Mouse (Mus musculus): ENCODE measurements around the gene Mis12. TPM values are rescaled to one million over a fixed set of nuclear protein-coding genes. Genes with fewer than 3 reads are reported as not detected.

The Mis12 gene
- polyA plus RNA-seq, 1 experiment from 2014 or later = 55.9 TPM

- Histone ChIP-seq H3K4me2 (replicated peaks) (peak within 1 kb of the TSS; percentile 90), H3K9me3 (no peaks in the 10 kb centered on the region), H3K27ac (no peak within 1 kb of the TSS), H3K4me1 (peaks cover 12% of the 10 kb centered on the region), H3K36me3 (peaks cover 74% of the 10 kb centered on the region), H3K9ac (peak within 1 kb of the TSS; percentile 97), H3K4me3 (peak within 1 kb of the TSS; percentile 100), H3K27me3 (no peaks in the 10 kb centered on the region)
- peak; percentile 93 for ATAC-seq (ENCODE audit: low FRiP score, low read depth)
- WGBS = under 1% methylated on average over 62 of the region's 64 CpGs
These were observed 36.7 kb upstream of the Mis12 start, which contains the start of gene C1qbp for GRCm38 (mm10) chr11:70982557-70983228. C1qbp (minus strand) TSS chr11:70983026.

GRCm38 (mm10) chr11:71001167-71001566 lies 18.2 kb upstream of the Mis12 start:
- Histone ChIP-seq H3K27me3 (no peaks in the 10 kb centered on the region), H3K27ac (no peak overlapping the region), H3K4me3 (no peak overlapping the region), H3K36me3 (peaks cover 45% of the 10 kb centered on the region), H3K9me3 (no peaks in the 10 kb centered on the region), H3K4me1 (peaks cover 13% of the 10 kb centered on the region), H3K4me2 (replicated peaks) (no peak overlapping the region), H3K9ac (no peak overlapping the region)
- 87% methylated on average over 4 of the region's 4 CpGs for WGBS
- ATAC-seq (ENCODE audit: low FRiP score, low read depth) = no peak

GRCm38 (mm10) chr11:71003611-71004315 lies 15.6 kb upstream of the Mis12 start:
- WGBS = under 1% methylated on average over 49 of the region's 49 CpGs
- Histone ChIP-seq H3K27me3 (no peaks in the 10 kb centered on the region), H3K4me3 (peak overlapping the region; percentile 93)

GRCm38 (mm10) chr11:71004316-71004773 lies 15.1 kb upstream of the Mis12 start, which contains the start of gene Dhx33:
Dhx33 (minus strand) TSS chr11:71004437.
- Histone ChIP-seq H3K9ac (peak within 1 kb of the TSS; percentile 80), H3K4me3 (peak within 1 kb of the TSS; percentile 93), H3K4me2 (replicated peaks) (peak within 1 kb of the TSS; percentile 91), H3K27me3 (no peaks in the 10 kb centered on the region), H3K9me3 (no peaks in the 10 kb centered on the region), H3K27ac (peak within 1 kb of the TSS; percentile 70; the same call in 1 of the 2 replicates), H3K4me1 (peaks cover 13% of the 10 kb centered on the region), H3K36me3 (peaks cover 34% of the 10 kb centered on the region)
- under 1% methylated on average over 35 of the region's 35 CpGs for WGBS
- peak; percentile 99 for ATAC-seq (ENCODE audit: low FRiP score, low read depth)

More at GRCm38 (mm10) chr11:71003611-71004315, 15.6 kb upstream of the Mis12 start:
- Histone ChIP-seq H3K4me2 (replicated peaks) (peak overlapping the region; percentile 91), H3K36me3 (peaks cover 35% of the 10 kb centered on the region), H3K27ac (peak overlapping the region; percentile 70; the same call in 1 of the 2 replicates), H3K9ac (peak overlapping the region; percentile 80), H3K4me1 (peaks cover 13% of the 10 kb centered on the region), H3K9me3 (no peaks in the 10 kb centered on the region)
- peak; percentile 84 for ATAC-seq (ENCODE audit: low FRiP score, low read depth)

GRCm38 (mm10) chr11:71005046-71005445 lies 14.4 kb upstream of the Mis12 start:
- Histone ChIP-seq H3K36me3 (peaks cover 34% of the 10 kb centered on the region), H3K4me3 (peak overlapping the region; percentile 93; the same call in 1 of the 2 replicates), H3K27me3 (no peaks in the 10 kb centered on the region), H3K27ac (no peak overlapping the region), H3K9ac (no peak overlapping the region), H3K9me3 (no peaks in the 10 kb centered on the region), H3K4me1 (peaks cover 13% of the 10 kb centered on the region), H3K4me2 (replicated peaks) (peak overlapping the region; percentile 51)
- ATAC-seq (ENCODE audit: low FRiP score, low read depth) = no peak
- WGBS = 60% methylated on average over 5 of the region's 5 CpGs

- Histone ChIP-seq H3K36me3 (peaks cover 40% of the 10 kb centered on the region), H3K27ac (no peak overlapping the region), H3K9ac (no peak overlapping the region), H3K27me3 (no peaks in the 10 kb centered on the region), H3K4me3 (no peak overlapping the region), H3K4me2 (replicated peaks) (no peak overlapping the region), H3K9me3 (no peaks in the 10 kb centered on the region), H3K4me1 (peaks cover 13% of the 10 kb centered on the region)
- ATAC-seq (ENCODE audit: low FRiP score, low read depth) = no peak
- WGBS = 94% methylated on average over 6 of the region's 6 CpGs
These were observed 12.4 kb upstream of the Mis12 start for GRCm38 (mm10) chr11:71007026-71007425.

GRCm38 (mm10) chr11:71007831-71008230 lies 11.6 kb upstream of the Mis12 start:
- Histone ChIP-seq H3K4me3 (no peak overlapping the region), H3K9me3 (no peaks in the 10 kb centered on the region), H3K27ac (no peak overlapping the region), H3K4me1 (peaks cover 5% of the 10 kb centered on the region), H3K36me3 (peaks cover 48% of the 10 kb centered on the region), H3K4me2 (replicated peaks) (no peak overlapping the region), H3K27me3 (no peaks in the 10 kb centered on the region), H3K9ac (no peak overlapping the region)
- WGBS = 90% methylated on average over 7 of the region's 7 CpGs
- ATAC-seq (ENCODE audit: low FRiP score, low read depth) = no peak

GRCm38 (mm10) chr11:71008321-71008720 lies 11.1 kb upstream of the Mis12 start:
- no peak for ATAC-seq (ENCODE audit: low FRiP score, low read depth)
- 92% methylated on average over 3 of the region's 3 CpGs for WGBS
- no peak overlapping the region for H3K27ac ChIP-seq
- no peak overlapping the region for H3K4me2 ChIP-seq (replicated peaks)
- H3K4me1 ChIP-seq = peaks cover under 1% of the 10 kb centered on the region; the same call in 1 of the 2 replicates
- H3K9me3 ChIP-seq = no peaks in the 10 kb centered on the region
- H3K4me3 ChIP-seq = no peak overlapping the region
- H3K27me3 ChIP-seq = no peaks in the 10 kb centered on the region
- peaks cover 50% of the 10 kb centered on the region for H3K36me3 ChIP-seq
- H3K9ac ChIP-seq = no peak overlapping the region

- no peak overlapping the region for H3K9ac ChIP-seq
- no peak overlapping the region for H3K27ac ChIP-seq
- no peaks in the 10 kb centered on the region for H3K9me3 ChIP-seq
- H3K36me3 ChIP-seq = peaks cover 58% of the 10 kb centered on the region
- no peaks in the 10 kb centered on the region for H3K27me3 ChIP-seq
- H3K4me1 ChIP-seq = peaks cover 6% of the 10 kb centered on the region
- no peak overlapping the region for H3K4me2 ChIP-seq (replicated peaks)
- no peak for ATAC-seq (ENCODE audit: low FRiP score, low read depth)
- 94% methylated on average over 7 of the region's 7 CpGs for WGBS
- no peak overlapping the region for H3K4me3 ChIP-seq
These were observed 6.7 kb upstream of the Mis12 start for GRCm38 (mm10) chr11:71012743-71013142.

- WGBS = 94% methylated on average over 1 of the region's 1 CpGs
- no peaks in the 10 kb centered on the region for H3K27me3 ChIP-seq
- no peak for ATAC-seq (ENCODE audit: low FRiP score, low read depth)
These were observed 2.4 kb upstream of the Mis12 start for GRCm38 (mm10) chr11:71017051-71017450.

GRCm38 (mm10) chr11:71018416-71019200 lies 803 bp upstream of the Mis12 start:
- peak overlapping the region; percentile 91 for H3K4me3 ChIP-seq
- 5% methylated on average over 28 of the region's 28 CpGs for WGBS
- peak overlapping the region; percentile 70; the same call in 1 of the 2 replicates for H3K27ac ChIP-seq
- peak overlapping the region; percentile 89 for H3K9ac ChIP-seq
- H3K27me3 ChIP-seq = no peaks in the 10 kb centered on the region
- H3K4me1 ChIP-seq = peaks cover 26% of the 10 kb centered on the region
- H3K9me3 ChIP-seq = no peaks in the 10 kb centered on the region
- H3K4me2 ChIP-seq (replicated peaks) = peak overlapping the region; percentile 81
- H3K36me3 ChIP-seq = peaks cover 29% of the 10 kb centered on the region
- ATAC-seq (ENCODE audit: low FRiP score, low read depth) = peak; percentile 9

More at GRCm38 (mm10) chr11:71017051-71017450, 2.4 kb upstream of the Mis12 start:
- no peak overlapping the region for H3K27ac ChIP-seq
- no peaks in the 10 kb centered on the region for H3K9me3 ChIP-seq
- H3K9ac ChIP-seq = no peak overlapping the region
- H3K36me3 ChIP-seq = peaks cover 27% of the 10 kb centered on the region
- H3K4me3 ChIP-seq = no peak overlapping the region
- H3K4me1 ChIP-seq = peaks cover 26% of the 10 kb centered on the region
- no peak overlapping the region for H3K4me2 ChIP-seq (replicated peaks)

Measured in limb, embryonic 13.5 days (tissue).